21 mouse cellular contexts compared by ENCODE assay signal in the genomic region with DNA sequence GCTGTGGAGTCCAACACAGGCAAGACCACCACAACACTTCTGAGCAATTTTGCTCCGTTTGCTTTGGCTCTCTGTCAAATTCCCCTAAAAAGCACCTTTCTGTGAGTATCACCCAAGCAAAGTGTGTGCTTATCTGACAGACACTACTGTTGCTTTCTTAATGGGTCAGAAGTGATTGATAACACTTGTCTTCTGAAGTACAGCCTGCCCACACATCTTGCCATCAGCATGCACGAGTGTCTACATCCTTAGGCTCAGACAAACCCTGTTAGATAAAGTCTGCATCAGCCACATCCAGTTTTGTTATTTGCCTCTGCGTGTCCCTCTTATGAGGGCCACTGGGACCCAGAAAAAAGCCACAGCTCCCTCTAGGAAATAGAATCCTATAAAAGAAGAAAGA.
"Had no signal": no experiment of that assay in that cellular context is flagged by ENCODE, and none has a peak within 500 bp of the region (broad histone marks: within the 10 kb centered on the region; RNA-seq: fewer than 3 reads in every experiment).

No protein-coding gene starts in this region.

- H3K9me3 ChIP-seq: kidney, embryonic 15.5 days; limb, embryonic 12.5 days; limb, embryonic 15.5 days; lung, embryonic 15.5 days; megakaryocyte, embryonic 14.5 days; midbrain, embryonic 12.5 days; midbrain, embryonic 15.5 days; neural tube, embryonic 13.5 days had no signal

- H3K36me3 ChIP-seq: kidney, embryonic 15.5 days; limb, embryonic 12.5 days; limb, embryonic 15.5 days; lung, embryonic 15.5 days; midbrain, embryonic 12.5 days; midbrain, embryonic 15.5 days; neural tube, embryonic 13.5 days had no signal

- H3K9ac ChIP-seq: kidney, embryonic 15.5 days; limb, embryonic 12.5 days; limb, embryonic 15.5 days; lung, embryonic 15.5 days; midbrain, embryonic 12.5 days; midbrain, embryonic 15.5 days; neural tube, embryonic 13.5 days had no signal

- H3K4me2 ChIP-seq: kidney, embryonic 15.5 days; limb, embryonic 12.5 days; limb, embryonic 15.5 days; lung, embryonic 15.5 days; midbrain, embryonic 12.5 days; midbrain, embryonic 15.5 days; neural tube, embryonic 13.5 days had no signal

- H3K27me3 ChIP-seq: kidney, embryonic 15.5 days; limb, embryonic 12.5 days; limb, embryonic 15.5 days; lung, embryonic 15.5 days; midbrain, embryonic 12.5 days; midbrain, embryonic 15.5 days; neural tube, embryonic 13.5 days had no signal

- H3K4me1 ChIP-seq: limb, embryonic 12.5 days; limb, embryonic 15.5 days; lung, embryonic 15.5 days; midbrain, embryonic 12.5 days; midbrain, embryonic 15.5 days; neural tube, embryonic 13.5 days had no signal

- H3K4me3 ChIP-seq: kidney, embryonic 15.5 days; limb, embryonic 12.5 days; limb, embryonic 15.5 days; lung, embryonic 15.5 days; megakaryocyte, embryonic 14.5 days; midbrain, embryonic 12.5 days; midbrain, embryonic 15.5 days; myocyte; neural tube, embryonic 13.5 days had no signal

- H3K27ac ChIP-seq: kidney, embryonic 15.5 days; limb, embryonic 12.5 days; limb, embryonic 15.5 days; lung, embryonic 15.5 days; macrophage; midbrain, embryonic 12.5 days; midbrain, embryonic 15.5 days; neural tube, embryonic 13.5 days; stomach, postnatal 0 days had no signal

- DNase-seq: kidney, adult 8-10 months; kidney, postnatal 10 days; kidney, postnatal 4 days; left cerebral cortex, postnatal 4 days; lung, adult 18-20 months; lung, postnatal 14 days; retina, postnatal 1 day; thymus, adult 18-20 months; thymus, postnatal 36 days had no signal

- ATAC-seq: intestine, postnatal 0 days; midbrain, embryonic 15.5 days had no signal
